Mouse (Mus musculus) testis, adult 2 months (tissue): Measurements from ENCODE around the gene Abcc2.

Source experiments
- CTCF ChIP-seq: fragments of 200-500 bp; IDR thresholded peaks from 2 replicates; pipeline ENCODE4 v1.5.1; 2012; ENCODE audit warnings: low read depth, mild to moderate bottlenecking, inconsistent platforms, low read length, moderate library complexity; ENCODE audit not compliant: control insufficient read depth, insufficient read depth, insufficient replicate concordance
- POLR2A ChIP-seq: fragments of 200-500 bp; IDR thresholded peaks from 2 replicates; pipeline ENCODE4 v1.6.1; 2012; ENCODE audit warnings: low read depth, mild to moderate bottlenecking, inconsistent platforms, low read length, moderate library complexity; ENCODE audit not compliant: control insufficient read depth

DNA sequence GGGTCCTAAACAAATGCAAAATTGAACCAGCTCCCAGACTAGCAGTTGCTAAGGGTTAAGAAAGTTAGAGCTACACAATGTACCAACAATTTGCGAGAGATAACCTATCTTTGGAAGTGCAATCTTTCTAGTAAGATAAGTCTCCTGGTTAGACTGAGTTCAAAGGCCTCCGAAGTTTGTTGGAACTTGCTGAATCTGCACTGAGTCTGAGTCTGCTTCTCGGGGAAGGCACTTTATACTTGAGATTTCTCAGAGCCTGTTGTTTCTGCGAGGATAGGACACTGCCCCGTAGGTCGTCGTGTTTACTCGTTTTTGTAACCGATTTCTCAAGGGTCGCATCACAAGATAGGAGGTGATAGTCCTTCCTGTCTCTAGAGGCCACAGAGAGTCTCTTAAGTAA lies 6.6 kb upstream of the Abcc2 start:
- TF ChIP-seq CTCF (no peak), POLR2A (no peak)
